In the genomic region with DNA sequence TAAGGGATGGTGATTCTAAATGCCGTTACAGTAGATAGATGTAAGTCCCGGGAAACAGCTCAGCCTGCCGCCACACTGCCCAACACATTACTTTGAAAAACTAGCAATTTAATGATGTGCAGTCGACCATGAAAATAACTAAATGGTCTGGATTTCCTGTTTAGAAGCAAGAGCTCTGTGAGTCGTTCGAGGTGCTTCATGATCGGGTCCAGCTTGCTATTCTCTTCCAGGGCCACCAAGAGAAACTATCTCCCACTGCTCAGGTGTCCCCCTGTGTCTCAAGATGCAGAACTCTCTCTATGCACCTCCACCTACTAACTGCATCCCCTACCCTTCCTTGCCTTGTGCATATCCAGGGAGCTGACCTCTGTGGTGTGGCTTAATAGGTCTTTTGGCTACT, we compare ENCODE assay signal across 18 mouse cellular contexts.
DNase-seq lines count a peak whose midpoint lies in the region; ATAC-seq and TF ChIP-seq lines count a peak whose summit lies in the region.
"Had no signal": no experiment of that assay in that cellular context is flagged by ENCODE, and none has a peak within 500 bp of the region (broad histone marks: within the 10 kb centered on the region; RNA-seq: fewer than 3 reads in every experiment).

No protein-coding gene starts in this region.

- no peak for ATAC-seq in kidney, postnatal 0 days (replicated peaks; ENCODE audit: low FRiP score, low read depth)
- peak; percentile 36; the same call in 1 of the 2 replicates for ATAC-seq in lung, embryonic 16.5 days (ENCODE audit: low read depth)
- ATAC-seq: forebrain, embryonic 13.5 days; forebrain, embryonic 15.5 days had no signal

- no peaks in the 10 kb centered on the region for H3K27me3 ChIP-seq in kidney, postnatal 0 days (ENCODE audit: insufficient read depth, low read length)
- no peaks in the 10 kb centered on the region for H3K27me3 ChIP-seq in lung, embryonic 16.5 days (ENCODE audit: control insufficient read depth, insufficient read depth, low read depth, low read length)
- H3K27me3 ChIP-seq: embryonic facial prominence, embryonic 12.5 days; forebrain, embryonic 13.5 days; forebrain, embryonic 15.5 days had no signal

- TF ChIP-seq CTCF in kidney, postnatal 0 days (IDR thresholded peaks at IDR 0.05; ENCODE audit: low read depth), result no peak
- TF ChIP-seq CTCF in brain, embryonic 14.5 days (IDR thresholded peaks at IDR 0.05; ENCODE audit: borderline replicate concordance, extremely low read depth, insufficient read depth, insufficient read length), result no peak

- H3K9me3 ChIP-seq in kidney, postnatal 0 days (replicated peaks; ENCODE audit: low read length), result no peaks in the 10 kb centered on the region
- H3K9me3 ChIP-seq in lung, embryonic 16.5 days (ENCODE audit: control insufficient read depth, low read length), result no peaks in the 10 kb centered on the region
- H3K9me3 ChIP-seq: embryonic facial prominence, embryonic 10.5 days; embryonic facial prominence, embryonic 12.5 days; forebrain, embryonic 13.5 days; forebrain, embryonic 15.5 days had no signal

- no peak for TF ChIP-seq POLR2A in brain, embryonic 14.5 days (IDR thresholded peaks at IDR 0.05; ENCODE audit: borderline replicate concordance, extremely low read depth, insufficient read depth, insufficient read length, poor library complexity, severe bottlenecking)

- WGBS in kidney, postnatal 0 days, result 27% methylated on average over 7 of the region's 7 CpGs
- WGBS in lung, embryonic 16.5 days, result 52% methylated on average over 7 of the region's 7 CpGs

- H3K4me2 ChIP-seq in kidney, postnatal 0 days (ENCODE audit: low read length), result no peak overlapping the region
- H3K4me2 ChIP-seq in lung, embryonic 16.5 days (ENCODE audit: low read depth, low read length), result no peak overlapping the region
- H3K4me2 ChIP-seq: embryonic facial prominence, embryonic 12.5 days; forebrain, embryonic 13.5 days; forebrain, embryonic 15.5 days had no signal

- intact Hi-C loops in gastrocnemius, postnatal 14 days (cut with DNase I; ENCODE audit: low total_unique reads), result no loop called here

- peak; percentile 4 for DNase-seq in kidney, postnatal 0 days (ENCODE audit: low spot score)
- no peak for DNase-seq in kidney, adult 9 months
- no peak for DNase-seq in lung, postnatal 4 days
- peak; percentile 17 for DNase-seq in brain, embryonic 14.5 days (ENCODE audit: low read depth)
- no peak for DNase-seq in gastrocnemius, postnatal 14 days
- DNase-seq: adrenal gland, adult 2 months; adrenal gland, postnatal 10 days; adrenal gland, postnatal 25 days; cerebellum, adult 11-12 months; cerebellum, adult 2 months; cerebellum, adult 9-10 months; cerebellum, postnatal 10 days; cerebellum, postnatal 25 days had no signal

- H3K9ac ChIP-seq in kidney, postnatal 0 days (ENCODE audit: low read depth, low read length), result no peak overlapping the region
- H3K9ac ChIP-seq in lung, embryonic 16.5 days (ENCODE audit: low read length), result no peak overlapping the region
- H3K9ac ChIP-seq: embryonic facial prominence, embryonic 12.5 days; forebrain, embryonic 13.5 days; forebrain, embryonic 15.5 days had no signal

- no peak overlapping the region for H3K4me3 ChIP-seq in kidney, postnatal 0 days (replicated peaks; ENCODE audit: low read depth, low read length)
- H3K4me3 ChIP-seq in lung, embryonic 16.5 days (ENCODE audit: low read length), result no peak overlapping the region
- H3K4me3 ChIP-seq: embryonic facial prominence, embryonic 10.5 days; embryonic facial prominence, embryonic 12.5 days; forebrain, embryonic 13.5 days; forebrain, embryonic 15.5 days had no signal

- H3K4me1 ChIP-seq in kidney, postnatal 0 days (replicated peaks; ENCODE audit: insufficient read depth, low read length), result no peaks in the 10 kb centered on the region
- no peaks in the 10 kb centered on the region for H3K4me1 ChIP-seq in lung, embryonic 16.5 days (replicated peaks; ENCODE audit: control insufficient read depth, insufficient read depth, low read length)
- H3K4me1 ChIP-seq: embryonic facial prominence, embryonic 12.5 days; forebrain, embryonic 13.5 days; forebrain, embryonic 15.5 days had no signal

- no peaks in the 10 kb centered on the region for H3K36me3 ChIP-seq in kidney, postnatal 0 days (ENCODE audit: insufficient read depth, low read length)
- no peaks in the 10 kb centered on the region for H3K36me3 ChIP-seq in lung, embryonic 16.5 days (ENCODE audit: control insufficient read depth, insufficient read depth, low read length)
- H3K36me3 ChIP-seq: embryonic facial prominence, embryonic 10.5 days; embryonic facial prominence, embryonic 12.5 days; forebrain, embryonic 15.5 days had no signal

- H3K27ac ChIP-seq in kidney, postnatal 0 days, result no peak overlapping the region
- no peak overlapping the region for H3K27ac ChIP-seq in lung, embryonic 16.5 days (ENCODE audit: low read length)
- H3K27ac ChIP-seq: embryonic facial prominence, embryonic 10.5 days; embryonic facial prominence, embryonic 12.5 days; forebrain, embryonic 13.5 days; forebrain, embryonic 15.5 days had no signal

Comparison
In these comparisons a context has a peak if more than half of its experiments do, and no peak if none do; other contexts are left out.
1. DNase-seq: peak in kidney, postnatal 0 days (single experiment) and brain, embryonic 14.5 days (single experiment); none in kidney, adult 9 months (single experiment), lung, postnatal 4 days (0 of 2) and gastrocnemius, postnatal 14 days (single experiment).